Mouse (Mus musculus) adrenal gland, postnatal 14 days (tissue): ENCODE data around the gene Polr3h. TPM values are rescaled to one million over a fixed set of nuclear protein-coding genes. Genes with fewer than 3 reads are reported as not detected.

Experiments
- DNase-seq: peaks from one replicate; pipeline ENCODE4 v3.0.0; 2021; ENCODE audit warnings: mixed read lengths
- total RNA-seq: library from RNA; stranded (reverse); gene quantifications from 2 replicates; pipeline ENCODE4 v1.2.3, GENCODE M21; 2021

Gene Polr3h
- total RNA-seq, 1 experiment from 2014 or later: 18.7 TPM

DNA sequence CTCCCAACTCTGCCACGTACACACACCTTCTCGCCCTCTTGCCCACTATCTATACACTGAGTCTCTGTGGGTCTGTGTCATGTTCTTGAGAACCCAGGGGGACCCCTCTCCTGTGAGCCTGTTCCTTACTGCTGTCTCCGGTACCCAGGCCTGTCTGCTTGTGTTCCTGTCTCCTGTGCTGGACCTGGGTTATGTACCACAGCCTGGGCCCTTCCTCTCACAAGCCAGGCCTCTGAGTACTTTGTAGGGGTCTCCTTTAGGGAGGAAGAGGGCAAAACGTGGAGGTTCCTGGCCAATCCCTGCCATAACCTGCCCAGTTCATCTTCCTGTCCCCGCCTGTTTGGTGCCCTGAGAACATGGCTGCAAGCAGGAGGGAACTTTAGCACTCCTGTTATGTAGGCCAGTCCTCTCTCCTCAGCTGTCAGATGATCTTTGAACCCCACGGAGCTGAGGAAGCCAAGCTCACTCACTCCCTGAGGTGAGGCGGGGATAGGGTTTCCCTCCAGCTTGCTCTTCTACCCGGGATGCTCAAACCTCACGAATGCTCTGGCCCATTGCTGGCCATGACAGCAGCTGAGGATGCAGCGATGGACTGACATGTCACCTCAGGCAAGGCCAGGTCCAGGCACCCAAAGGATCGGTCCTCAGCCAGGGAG is 23.6 kb upstream of the Polr3h start:
- no peak for DNase-seq

DNA sequence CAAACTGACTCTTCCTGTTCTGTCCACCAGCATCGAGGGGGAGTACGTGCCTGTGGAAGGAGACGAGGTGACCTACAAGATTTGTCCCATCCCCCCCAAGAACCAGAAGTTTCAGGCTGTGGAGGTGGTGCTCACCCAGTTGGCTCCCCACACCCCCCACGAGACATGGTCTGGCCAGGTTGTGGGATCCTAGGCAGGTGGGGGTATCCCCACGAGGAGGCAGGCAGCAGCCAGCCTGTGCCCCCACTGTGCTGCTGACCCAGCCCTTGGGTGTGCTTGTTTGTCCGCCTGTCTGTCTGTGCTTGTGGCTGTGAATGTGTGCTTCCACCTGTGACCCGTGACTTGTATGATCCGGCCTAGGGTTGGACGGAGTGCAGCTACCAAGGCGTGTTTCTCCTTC is 23.0 kb upstream of the Polr3h start:
- no peak for DNase-seq

DNA sequence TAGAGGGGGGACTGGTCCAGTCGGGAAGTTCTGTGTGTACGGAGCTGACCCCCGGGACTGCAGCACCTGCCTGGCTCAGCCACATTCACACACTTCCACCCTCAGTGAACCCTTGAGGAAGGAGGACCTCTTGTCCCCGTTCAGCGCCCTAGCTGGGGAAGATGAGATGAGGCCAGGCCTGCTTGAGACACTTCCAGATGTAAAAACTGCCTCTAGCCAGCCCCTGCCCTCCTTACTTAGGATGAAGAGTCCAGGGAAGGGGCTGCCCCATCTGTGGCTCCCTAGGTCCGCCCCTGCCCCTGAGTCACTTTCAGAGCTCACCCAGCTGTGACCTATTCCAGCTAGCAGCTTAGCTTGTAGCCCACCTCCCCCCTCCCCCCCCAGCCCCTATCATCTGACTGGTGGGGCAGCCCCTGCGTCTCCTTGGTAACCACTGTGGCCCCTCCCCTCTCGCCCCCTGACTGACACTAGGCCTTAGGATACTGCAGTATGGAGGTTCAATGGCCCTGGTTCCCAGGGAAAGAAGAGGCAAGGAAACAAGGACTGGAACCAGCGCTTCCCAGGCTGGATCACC is 17.2 kb upstream of the Polr3h start:
- no peak for DNase-seq

DNA sequence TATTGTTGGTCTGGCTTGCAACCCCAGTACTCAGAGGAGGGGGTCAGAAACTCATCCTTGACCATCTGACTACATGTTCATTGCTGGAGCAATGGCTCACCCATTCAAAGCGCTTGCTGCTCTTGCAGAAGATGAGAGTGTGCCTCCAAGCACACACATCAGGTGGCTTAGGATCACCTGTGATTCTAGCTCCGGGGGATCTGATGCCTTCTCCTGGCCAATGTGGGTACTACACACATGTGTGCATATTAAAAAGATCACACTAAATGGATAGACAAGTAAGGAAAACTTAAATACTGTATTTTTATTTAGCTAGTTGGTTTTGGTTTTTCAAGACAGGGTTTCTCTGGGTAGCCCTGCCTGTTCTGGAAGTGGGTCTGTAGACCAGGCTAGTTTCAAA is 15.0 kb upstream of the Polr3h start:
- DNase-seq: no peak

DNA sequence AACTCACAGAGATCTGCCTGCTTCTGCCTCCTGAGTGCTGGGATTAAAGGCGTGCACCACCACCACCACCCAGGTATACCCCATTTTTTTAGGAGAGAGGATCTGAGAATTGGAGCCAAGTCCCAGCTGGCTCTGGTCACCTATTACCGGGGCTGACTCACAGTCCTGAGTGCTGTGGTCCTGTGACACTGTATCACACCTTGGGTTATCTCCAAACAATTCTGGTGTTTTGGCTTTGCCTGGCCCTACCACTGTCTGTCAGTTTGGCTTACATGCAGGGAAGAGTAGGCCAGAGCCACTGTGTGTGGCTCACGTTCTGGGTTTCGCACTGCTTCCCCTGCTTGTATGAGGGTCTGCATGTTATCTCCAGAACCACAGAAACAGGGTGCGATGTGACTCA is 14.2 kb upstream of the Polr3h start:
- no peak for DNase-seq

DNA sequence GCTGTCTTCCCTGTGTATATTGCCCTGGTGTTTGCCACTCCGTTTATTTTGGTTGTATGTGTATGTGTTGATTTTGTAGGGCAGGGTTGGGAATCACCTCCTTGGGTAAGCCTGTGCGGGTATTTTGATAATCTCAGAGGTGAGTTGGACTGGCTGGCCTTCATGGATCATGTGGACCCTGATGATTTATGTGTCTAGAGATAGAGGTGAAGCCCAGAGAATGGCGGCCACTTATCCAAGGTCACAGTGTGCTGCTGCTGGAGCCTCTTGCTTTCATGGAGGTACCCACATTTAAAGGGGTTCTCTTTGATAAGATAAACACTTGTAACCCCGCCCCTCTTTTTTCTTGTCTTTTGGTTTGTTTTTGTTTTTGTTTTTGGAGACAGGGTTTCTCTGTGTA is 13.7 kb upstream of the Polr3h start:
- DNase-seq: no peak

- peak; percentile 51 for DNase-seq
These were observed 13.2 kb upstream of the Polr3h start for GRCm38 (mm10) chr15:81939157-81939715.

DNA sequence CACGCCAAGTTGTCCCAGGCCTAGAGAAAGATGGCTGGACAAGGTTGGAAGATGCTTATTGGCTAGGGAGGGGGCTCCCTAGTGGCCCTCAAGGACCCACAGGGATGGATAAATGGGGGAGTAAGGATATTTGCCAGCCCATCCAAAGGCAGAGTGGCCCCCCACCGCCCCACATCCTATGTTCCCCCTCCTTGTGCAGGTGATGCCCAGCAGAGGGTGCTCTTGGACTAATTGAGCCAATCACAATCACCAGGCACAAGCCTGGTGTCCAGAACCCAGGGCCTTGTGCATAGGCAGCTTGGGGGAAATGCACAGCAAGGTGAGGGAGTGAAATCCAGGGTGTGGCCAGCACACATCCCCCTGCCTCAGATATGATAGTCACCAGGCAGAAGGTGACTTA is 12.2 kb upstream of the Polr3h start:
- DNase-seq: peak; percentile 70

DNA sequence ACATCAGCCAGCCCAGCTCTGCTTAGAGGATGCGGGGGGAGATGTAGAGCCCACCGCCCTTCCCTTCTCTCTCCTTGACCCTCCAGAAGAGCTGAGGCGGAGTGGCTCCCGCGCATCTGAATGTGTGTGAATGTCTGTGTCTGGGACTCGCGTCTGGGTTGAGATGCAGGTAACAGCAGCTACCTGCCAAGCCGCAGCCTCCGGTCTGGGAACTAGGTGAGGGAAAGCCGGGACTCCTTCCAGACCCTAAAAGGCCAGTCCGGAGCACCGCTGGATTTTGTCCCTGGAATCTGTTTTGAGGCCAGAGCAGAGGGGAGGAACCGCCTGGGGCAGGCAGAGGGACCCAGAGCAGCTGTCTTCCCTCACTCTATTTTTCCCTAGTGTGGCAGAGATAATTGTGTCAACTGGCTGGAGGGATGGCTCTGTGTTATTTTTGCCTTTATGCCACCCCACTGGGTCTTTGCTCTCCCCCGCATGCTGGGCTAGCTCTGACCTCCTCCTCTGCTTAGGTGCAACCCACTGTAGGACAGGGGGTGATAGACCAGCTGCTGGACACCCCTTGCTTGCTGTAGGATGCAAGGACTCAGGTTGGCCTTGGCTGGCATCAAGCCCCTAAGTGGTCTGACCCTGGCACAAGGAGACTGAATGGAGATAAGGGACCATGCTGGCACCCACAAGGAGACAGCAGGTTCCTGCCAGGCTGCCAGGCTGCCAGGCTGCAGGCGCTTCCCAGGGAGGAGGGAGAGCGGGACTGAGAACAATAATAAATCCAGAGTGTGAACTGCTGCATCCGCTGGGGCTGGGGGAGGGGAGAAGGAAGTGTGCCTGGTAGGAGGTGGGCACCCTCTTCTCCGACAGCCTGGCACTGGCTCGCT is 11.3 kb upstream of the Polr3h start:
- peak; percentile 80 for DNase-seq

DNA sequence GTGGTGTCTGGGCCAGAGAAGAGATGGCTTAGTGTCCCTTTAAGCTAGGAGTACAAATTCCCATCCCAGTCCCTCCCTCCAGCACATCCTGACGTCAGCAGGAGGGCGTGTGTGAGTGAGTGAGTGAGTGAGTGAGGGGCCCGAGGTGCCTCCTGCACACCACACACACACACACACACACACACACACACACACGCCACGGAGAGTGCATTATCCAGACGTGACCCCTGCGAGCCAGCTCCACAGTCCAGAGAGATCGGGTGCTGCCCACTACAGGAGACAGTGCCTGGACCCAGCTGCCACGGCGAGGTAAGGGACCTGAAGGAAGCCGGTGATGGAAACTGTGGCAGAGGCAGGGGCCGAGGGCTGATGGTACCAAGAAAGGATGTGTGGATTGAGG is 10.6 kb upstream of the Polr3h start, which contains the start of gene Csdc2:
Csdc2 (plus strand) TSS at position 81 of the 400 bp plus-strand sequence.
- peak; percentile 75 for DNase-seq

GRCm38 (mm10) chr15:81935869-81936637 is 10.0 kb upstream of the Polr3h start:
- no peak for DNase-seq

GRCm38 (mm10) chr15:81933986-81934385 is 7.9 kb upstream of the Polr3h start:
- no peak for DNase-seq

DNA sequence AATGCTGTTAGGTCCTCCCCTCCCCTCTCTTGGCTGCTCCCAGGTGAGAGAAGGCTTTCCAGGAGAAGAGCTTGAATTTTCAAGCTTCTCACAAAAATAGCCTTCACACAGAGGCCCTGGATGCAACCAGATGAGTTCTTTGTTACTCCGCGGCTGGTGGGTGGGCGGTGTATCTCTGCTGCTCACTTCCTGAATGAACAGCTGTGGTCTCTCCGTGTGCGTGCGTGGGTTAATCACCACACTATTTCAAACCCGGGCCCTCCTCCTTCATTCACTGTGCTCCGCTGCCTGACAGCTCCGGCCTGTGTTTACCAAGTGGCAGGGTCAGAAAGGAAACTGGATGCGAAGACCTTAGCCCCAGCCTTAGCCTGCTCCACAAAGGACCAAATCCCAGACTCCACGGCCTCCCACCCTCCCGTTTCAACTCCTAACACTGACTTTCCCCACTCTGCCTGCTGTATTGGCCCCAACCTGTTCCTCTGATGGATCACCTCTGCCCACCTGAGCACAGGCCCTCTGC is 7.0 kb upstream of the Polr3h start:
- no peak for DNase-seq

DNA sequence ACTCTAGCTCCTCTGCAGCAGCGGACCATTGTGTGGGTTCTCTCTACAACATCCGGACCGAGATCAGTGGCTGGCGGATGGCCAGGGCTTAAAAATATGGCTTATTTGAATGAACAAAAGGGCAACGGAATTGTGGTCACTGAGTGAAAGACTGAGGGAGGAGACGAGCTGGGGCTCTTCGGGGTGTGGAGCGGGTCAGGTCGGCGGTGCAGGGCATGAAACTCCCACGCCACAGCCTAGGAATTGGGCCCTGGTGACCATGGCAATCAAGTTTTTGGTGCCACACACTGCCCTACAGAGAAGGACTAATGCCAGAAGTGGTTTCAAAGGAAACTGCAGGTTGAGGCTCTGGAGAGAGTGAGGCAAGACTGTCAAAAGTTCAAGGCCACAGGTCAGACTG is 2.2 kb upstream of the Polr3h start:
- peak; percentile 71 for DNase-seq

GRCm38 (mm10) chr15:81927741-81928140 is 1.7 kb upstream of the Polr3h start:
- peak; percentile 56 for DNase-seq

GRCm38 (mm10) chr15:81926446-81926822 is 394 bp upstream of the Polr3h start:
- no peak for DNase-seq

GRCm38 (mm10) chr15:81924933-81925332 is 1.1 kb downstream of the Polr3h start:
- DNase-seq: no peak

- DNase-seq: no peak
These were observed 4.8 kb downstream of the Polr3h start for GRCm38 (mm10) chr15:81921255-81921654.

GRCm38 (mm10) chr15:81920546-81921217 is 5.4 kb downstream of the Polr3h start:
- DNase-seq: no peak

GRCm38 (mm10) chr15:81919062-81919461 is 7.0 kb downstream of the Polr3h start:
- no peak for DNase-seq
